Mouse (Mus musculus) B cell, adult 2 months (primary cell): ENCODE measurements around the gene Utp4.
A peak's percentile ranks its signal among the peaks of the same experiment; 100 is the strongest.
"Not testable (repeated sequence)": the region's sequence is repeated elsewhere in the genome, so short reads cannot be mapped to it uniquely, and the experiment has no call there.

Source experiments
- DNase-seq, 2 experiments: peaks; one replicate each; pipeline ENCODE4 v3.0.0; 2022

Utp4 gene

GRCm38 (mm10) chr8:106906635-106907034 is 13.2 kb downstream of the Utp4 start:
- no peak for DNase-seq

GRCm38 (mm10) chr8:106907450-106907849 is 14.0 kb downstream of the Utp4 start:
- DNase-seq, result no peak

- DNase-seq, result no peak
Observed at GRCm38 (mm10) chr8:106908291-106908690, 14.9 kb downstream of the Utp4 start.

GRCm38 (mm10) chr8:106913631-106914030 is 20.2 kb downstream of the Utp4 start:
- DNase-seq, result no peak

GRCm38 (mm10) chr8:106919721-106920394 is 26.4 kb downstream of the Utp4 start:
- DNase-seq, result no peak

- DNase-seq, result no peak
Observed at GRCm38 (mm10) chr8:106920395-106920741, 26.9 kb downstream of the Utp4 start.

GRCm38 (mm10) chr8:106924057-106924456 is 30.6 kb downstream of the Utp4 start:
- DNase-seq, result no peak

- DNase-seq, result no peak
Observed at GRCm38 (mm10) chr8:106924904-106925349, 31.5 kb downstream of the Utp4 start.

GRCm38 (mm10) chr8:106925446-106925845 is 32.0 kb downstream of the Utp4 start:
- no peak for DNase-seq

- DNase-seq, result peak; percentile 40 to 52
Observed at GRCm38 (mm10) chr8:106927247-106927646, 33.8 kb downstream of the Utp4 start.

GRCm38 (mm10) chr8:106928182-106928581 is 34.7 kb downstream of the Utp4 start:
- DNase-seq, result not testable (repeated sequence)

GRCm38 (mm10) chr8:106929155-106929913 is 35.9 kb downstream of the Utp4 start:
- no peak for DNase-seq

- no peak for DNase-seq
Observed at GRCm38 (mm10) chr8:106929921-106930320, 36.5 kb downstream of the Utp4 start.

- DNase-seq, result peak in 1 of 2 experiments; percentile 2
Observed at GRCm38 (mm10) chr8:106932376-106933065, 39.1 kb downstream of the Utp4 start.

- no peak for DNase-seq
Observed at GRCm38 (mm10) chr8:106933506-106934143, 40.2 kb downstream of the Utp4 start.

- DNase-seq, result no peak
Observed at GRCm38 (mm10) chr8:106934226-106934977, 41.0 kb downstream of the Utp4 start.

- DNase-seq, result peak; percentile 91
Observed at GRCm38 (mm10) chr8:106935324-106935869, 42.0 kb downstream of the Utp4 start, which contains the start of gene Sntb2. Gene Sntb2, plus strand, starts transcription at chr8:106935750.

- DNase-seq, result peak; percentile 50 to 52
Observed at GRCm38 (mm10) chr8:106935899-106936477, 42.6 kb downstream of the Utp4 start.

GRCm38 (mm10) chr8:106936478-106937051 is 43.1 kb downstream of the Utp4 start:
- peak in 1 of 2 experiments; percentile 20 for DNase-seq

GRCm38 (mm10) chr8:106937081-106937800 is 43.8 kb downstream of the Utp4 start:
- no peak for DNase-seq
